Mouse (Mus musculus) CH12F3 (cell line): ENCODE measurements around the gene Nkx2-3.

Source experiments
- in situ Hi-C: fragments of 300-500 bp; cut with MboI; formaldehyde crosslinking; loops from 2 replicates; pipeline ENCODE4 v1.14.3; 2020; ENCODE audit warnings: low sequenced_read_pairs

Nkx2-3 gene

GRCm38 (mm10) chr19:43604492-43605120 lies 7.5 kb upstream of the Nkx2-3 start:
- in situ Hi-C loops, result loop anchor here (25.0 kb wide), 1 partner anchor 817 kb away; the partner anchor contains the start of gene Hps1

DNA sequence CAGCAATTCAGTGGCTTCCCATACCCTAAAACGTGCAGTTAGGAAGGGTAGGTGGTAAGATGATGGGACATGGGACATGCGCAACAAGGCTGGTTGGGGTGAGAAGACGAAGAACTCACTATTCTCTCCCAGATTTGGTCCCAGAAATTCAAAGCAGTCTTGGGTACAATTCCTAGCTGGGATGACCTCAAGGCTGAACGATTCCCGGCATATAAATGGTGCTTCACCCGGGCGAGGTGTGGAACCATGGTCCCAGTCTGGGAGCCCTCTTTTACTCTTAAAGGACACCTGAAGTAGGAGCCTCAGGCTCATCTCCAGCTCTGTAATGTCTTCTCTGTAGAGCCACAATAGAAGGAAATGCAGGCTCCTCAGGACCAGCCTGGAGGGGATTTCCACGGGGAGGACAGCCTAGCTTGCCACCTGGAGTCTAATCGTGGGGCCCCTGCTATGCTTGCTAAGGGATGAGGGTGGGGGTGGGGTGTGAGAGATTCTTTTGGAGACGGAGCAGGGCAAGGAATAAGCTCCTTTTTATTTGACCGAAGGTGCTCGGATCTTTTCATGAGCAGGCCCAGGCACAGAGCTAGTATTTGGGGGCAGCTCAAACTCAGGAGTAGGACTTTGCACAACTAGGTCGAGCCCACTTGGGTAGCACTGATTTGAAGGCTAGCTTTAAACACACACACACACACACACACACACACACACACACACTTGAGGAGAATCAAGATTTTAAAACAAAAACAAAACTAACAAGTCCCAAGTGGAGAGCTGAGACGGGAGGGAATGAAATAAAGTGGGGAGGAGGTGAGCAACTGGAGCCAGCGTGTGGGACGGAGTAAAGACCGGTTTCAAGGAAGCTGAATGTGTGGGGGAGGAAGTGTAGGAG lies 6.2 kb upstream of the Nkx2-3 start:
- in situ Hi-C loops, result loop anchor here (25.0 kb wide), 1 partner anchor 819 kb away; the partner anchor contains the start of gene Hps1

DNA sequence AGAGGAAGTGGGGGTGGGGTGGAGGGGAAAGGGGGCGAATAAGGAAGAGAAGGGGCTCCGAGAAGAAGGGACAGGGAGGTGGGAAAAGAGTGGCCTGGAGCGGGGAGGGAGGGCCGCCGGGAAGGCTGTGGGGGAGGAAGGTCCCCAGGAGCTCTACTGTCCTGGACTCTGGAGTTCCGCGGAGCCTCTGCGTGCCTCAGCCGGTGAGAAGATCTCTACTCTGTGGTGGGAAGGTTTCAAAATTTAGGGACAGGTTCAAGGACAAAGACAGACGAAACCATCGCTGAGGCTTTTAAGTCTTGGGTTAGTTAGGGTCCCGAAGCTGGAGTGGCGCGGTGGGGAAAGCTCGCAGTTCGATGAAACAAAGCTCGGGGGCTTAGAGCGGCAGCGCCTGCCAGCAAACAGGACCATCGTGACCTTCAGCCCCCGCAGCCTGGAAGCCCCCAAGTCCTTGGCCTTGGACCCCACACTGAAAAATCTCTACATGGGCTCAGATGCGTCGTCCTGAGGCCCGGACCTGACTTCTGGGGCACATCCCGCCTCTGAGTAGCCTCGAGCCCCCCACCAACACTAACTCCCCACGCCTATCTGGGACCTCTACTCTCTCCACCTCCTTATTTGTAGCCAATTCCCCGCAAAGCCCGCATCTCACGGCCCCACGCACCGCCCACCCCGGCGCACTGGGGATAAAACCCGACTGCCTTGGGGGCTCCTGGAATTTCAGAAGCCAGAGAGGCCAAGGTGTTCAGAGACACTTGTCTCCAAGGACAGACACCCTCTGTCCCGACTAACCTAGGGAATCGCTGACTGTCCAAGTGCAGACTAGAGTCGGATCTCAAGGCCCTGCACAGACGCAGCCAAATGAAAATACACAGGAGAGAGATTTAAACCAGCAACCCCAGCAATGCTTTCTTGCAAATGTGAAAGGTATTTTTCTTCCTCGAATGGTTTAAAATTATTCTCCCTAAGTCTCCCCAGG lies 5.3 kb upstream of the Nkx2-3 start:
- in situ Hi-C loops, result loop anchor here (25.0 kb wide), 1 partner anchor 820 kb away; the partner anchor contains the start of gene Hps1

DNA sequence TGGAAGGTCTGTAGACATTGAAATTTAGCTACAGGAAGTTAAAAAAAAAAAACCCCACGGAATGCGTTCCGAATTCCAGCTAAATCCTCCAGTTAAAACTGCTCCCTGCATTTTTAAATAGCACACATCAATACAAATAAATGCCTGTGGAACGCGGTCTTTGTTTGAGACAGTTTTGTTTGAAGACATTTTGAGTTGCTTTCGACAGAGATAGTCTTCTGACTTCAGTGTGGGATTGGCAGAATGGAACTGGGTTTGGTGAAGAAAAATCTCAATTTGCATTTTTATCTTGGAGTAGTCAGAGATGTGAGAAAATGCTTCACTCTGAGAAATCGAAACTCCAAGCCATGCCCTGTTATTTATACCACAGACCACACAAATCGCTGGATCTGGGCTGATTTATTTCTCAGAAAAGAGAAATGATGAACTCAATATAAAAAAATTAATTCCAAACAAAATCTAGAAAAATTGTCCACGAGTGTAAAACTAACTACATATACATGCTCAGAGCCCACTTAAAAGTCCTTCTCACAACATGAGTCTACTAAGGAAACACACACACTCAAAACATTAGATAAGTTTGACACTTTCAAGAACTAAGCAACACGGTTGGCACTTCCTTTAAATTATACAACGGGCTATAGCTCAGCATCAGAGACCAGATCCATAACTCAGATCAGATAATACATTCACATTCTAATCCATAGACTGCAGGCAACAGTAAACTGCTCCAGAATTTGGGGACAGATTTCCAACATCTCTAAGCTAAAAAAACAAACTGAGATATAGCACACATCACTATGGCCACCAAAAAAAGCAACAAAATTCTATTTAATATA lies 4.1 kb upstream of the Nkx2-3 start:
- in situ Hi-C loops, result loop anchor here (25.0 kb wide), 1 partner anchor 821 kb away; the partner anchor contains the start of gene Hps1

GRCm38 (mm10) chr19:43608711-43609457 lies 3.2 kb upstream of the Nkx2-3 start:
- in situ Hi-C loops, result loop anchor here (25.0 kb wide), 1 partner anchor 822 kb away; the partner anchor contains the start of gene Hps1

GRCm38 (mm10) chr19:43609458-43610330 lies 2.4 kb upstream of the Nkx2-3 start:
- in situ Hi-C loops, result loop anchor here (25.0 kb wide), 1 partner anchor 822 kb away; the partner anchor contains the start of gene Hps1

DNA sequence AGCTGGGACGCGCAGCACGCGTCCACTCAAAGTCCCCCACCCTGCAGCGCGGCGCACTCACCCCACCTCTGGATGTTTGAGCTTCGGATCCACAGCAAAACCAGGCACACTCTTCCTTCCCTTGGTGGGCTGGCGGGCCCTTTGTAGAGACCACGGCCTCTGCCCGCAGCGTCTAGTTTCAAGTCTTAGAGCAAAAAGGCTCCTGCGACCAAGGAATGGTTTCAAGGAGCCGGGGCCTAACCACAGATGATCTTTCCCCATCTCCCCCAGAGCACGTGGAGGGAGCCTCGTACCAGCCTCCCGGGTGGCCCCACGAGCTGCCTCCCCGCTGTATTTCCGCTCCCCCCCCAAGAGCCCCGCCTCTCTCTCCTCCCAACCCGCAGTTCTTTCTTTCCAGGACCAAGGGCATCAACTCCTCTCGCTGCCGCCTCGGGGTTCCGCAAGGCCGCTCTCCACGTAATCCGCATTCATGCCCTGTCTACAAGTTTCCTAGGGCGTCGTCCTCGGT lies 1.7 kb upstream of the Nkx2-3 start:
- in situ Hi-C loops, result loop anchor here (25.0 kb wide), 1 partner anchor 823 kb away; the partner anchor contains the start of gene Hps1

- in situ Hi-C loops, result loop anchor here (25.0 kb wide), 1 partner anchor 824 kb away; the partner anchor contains the start of gene Hps1
These were observed 1.0 kb upstream of the Nkx2-3 start for GRCm38 (mm10) chr19:43611110-43611509.

DNA sequence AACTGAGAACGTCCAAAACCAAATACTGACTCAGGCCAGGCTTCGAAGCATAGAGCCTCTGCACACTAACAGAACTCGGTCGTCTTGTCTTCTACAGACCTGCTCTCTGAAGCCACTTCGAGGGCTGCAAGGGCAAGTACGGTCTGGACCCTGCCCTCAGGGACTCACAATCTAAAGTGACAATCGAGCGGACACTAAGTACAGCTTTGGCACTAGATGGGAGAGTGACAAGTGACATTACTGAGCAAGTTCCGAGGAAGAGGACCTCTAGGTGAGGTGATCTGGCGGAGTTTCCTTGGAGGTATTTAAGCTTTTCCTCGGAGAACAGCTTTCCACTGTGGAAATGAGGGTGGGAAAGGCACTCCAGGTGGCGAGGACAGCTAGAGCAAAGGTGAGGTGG lies 564 bp upstream of the Nkx2-3 start:
- in situ Hi-C loops, result loop anchor here (25.0 kb wide), 1 partner anchor 824 kb away; the partner anchor contains the start of gene Hps1

GRCm38 (mm10) chr19:43612501-43612971 lies 411 bp downstream of the Nkx2-3 start:
- in situ Hi-C loops, result loop anchor here (25.0 kb wide), 1 partner anchor 825 kb away; the partner anchor contains the start of gene Hps1

DNA sequence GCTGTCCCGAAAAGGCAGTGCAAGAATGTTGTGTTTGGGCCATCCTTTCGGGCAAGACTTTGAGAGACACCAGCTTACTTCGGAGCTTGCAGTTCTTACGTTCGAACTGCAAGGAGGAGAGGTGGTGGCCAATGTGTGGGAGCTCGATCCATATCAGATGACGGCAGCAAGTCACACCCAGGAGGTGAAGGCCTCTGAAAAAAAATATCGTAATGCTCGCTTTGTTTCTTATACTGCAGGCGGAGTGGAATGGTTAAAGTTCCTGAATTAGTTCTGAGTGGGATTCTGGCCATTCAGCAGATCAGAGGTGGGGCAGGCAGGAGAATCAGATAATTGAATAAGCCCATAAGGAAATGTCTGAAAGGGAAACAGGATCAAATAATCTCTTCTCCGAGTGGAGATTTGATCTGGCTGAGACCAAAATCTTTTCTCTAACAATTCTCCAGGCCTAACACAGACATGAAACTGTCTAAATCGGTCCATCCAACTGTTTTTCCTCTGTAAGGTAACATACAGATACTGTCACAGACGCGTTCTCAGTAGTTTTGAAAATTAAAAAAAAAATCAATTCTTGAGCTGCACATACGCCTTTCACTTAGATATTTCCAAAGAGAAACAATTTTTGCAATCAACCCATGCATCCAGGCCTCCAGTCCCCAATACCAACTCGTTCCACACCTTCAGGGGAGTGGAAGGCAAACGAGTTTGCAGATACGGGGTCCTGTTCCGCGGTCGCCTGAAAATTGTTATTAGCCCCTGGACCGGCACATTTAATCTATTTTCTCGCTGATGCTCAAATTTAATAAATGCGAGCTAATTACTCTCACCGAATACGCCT lies 1.4 kb downstream of the Nkx2-3 start:
- in situ Hi-C loops, result loop anchor here (25.0 kb wide), 1 partner anchor 826 kb away; the partner anchor contains the start of gene Hps1

DNA sequence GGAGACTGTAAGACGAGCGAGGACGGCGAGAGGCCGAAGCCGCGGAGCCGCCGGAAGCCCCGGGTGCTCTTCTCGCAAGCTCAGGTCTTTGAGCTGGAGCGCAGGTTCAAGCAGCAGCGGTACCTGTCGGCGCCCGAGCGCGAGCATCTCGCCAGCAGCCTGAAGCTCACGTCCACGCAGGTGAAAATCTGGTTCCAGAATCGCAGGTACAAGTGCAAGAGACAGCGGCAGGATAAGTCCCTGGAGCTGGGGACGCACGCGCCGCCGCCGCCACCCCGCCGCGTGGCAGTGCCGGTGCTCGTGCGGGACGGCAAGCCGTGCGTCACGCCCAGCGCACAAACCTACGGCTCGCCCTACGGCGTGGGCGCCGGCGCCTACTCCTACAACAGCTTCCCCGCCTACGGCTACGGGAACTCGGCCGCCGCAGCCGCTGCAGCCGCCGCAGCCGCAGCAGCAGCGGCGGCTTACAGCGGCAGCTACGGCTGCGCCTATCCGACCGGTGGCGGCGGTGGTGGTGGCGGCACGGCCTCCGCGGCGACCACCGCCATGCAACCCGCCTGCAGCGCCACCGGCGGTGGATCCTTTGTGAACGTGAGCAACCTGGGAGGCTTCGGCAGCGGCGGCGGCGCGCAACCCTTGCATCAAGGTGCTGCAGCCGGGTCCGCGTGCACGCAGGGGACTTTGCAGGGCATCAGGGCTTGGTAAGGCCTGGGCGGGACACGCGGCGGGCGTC lies 2.4 kb downstream of the Nkx2-3 start:
- in situ Hi-C loops, result loop anchor here (25.0 kb wide), 1 partner anchor 827 kb away; the partner anchor contains the start of gene Hps1

DNA sequence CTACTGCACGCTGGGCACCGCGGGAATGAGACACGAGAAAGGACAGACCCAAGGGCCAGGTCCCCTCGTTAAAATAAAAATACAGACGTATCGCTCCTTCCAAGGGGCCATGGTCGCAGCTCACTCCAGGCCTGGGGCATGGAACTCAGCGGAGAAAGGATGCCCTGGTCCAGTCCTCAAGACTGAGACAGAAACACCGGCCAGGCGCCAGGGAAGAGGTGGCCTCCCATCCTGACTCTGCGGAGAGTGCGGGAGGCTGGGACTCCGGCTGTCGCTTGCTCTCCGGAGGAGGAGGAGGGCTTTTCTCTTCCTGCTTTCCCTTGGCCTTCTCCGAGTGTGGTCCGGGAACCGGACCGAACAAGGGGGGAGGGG lies 2.9 kb downstream of the Nkx2-3 start:
- in situ Hi-C loops, result loop anchor here (25.0 kb wide), 1 partner anchor 828 kb away; the partner anchor contains the start of gene Hps1

- in situ Hi-C loops, result loop anchor here (25.0 kb wide), 1 partner anchor 828 kb away; the partner anchor contains the start of gene Hps1
These were observed 3.7 kb downstream of the Nkx2-3 start for GRCm38 (mm10) chr19:43615571-43616414.
